Mouse (Mus musculus): ENCODE measurements around the gene Magoh.

GRCm38 (mm10) chr4:107921952-107922351, 42.4 kb downstream of the Magoh start:
- TF ChIP-seq CTCF (conservative IDR thresholded peaks at IDR 0.05; ENCODE audit: insufficient read depth, insufficient read length, low read depth, low read length) (no peak), POLR2A (IDR thresholded peaks at IDR 0.05; ENCODE audit: low read depth, low read length) (no peak)
